Mouse (Mus musculus) lung, embryonic 14.5 days (tissue): ENCODE results near the gene Trabd2b. TPM values are rescaled to one million over a fixed set of nuclear protein-coding genes. Genes with fewer than 3 reads are reported as not detected.

Experiments used
- ATAC-seq: fragments of 200-750 bp; cut with Nextera tagmentation; 2 replicates; pipeline ENCODE4 v1.8.0; 2017; ENCODE audit warnings: mild to moderate bottlenecking, moderate TSS enrichment, moderate library complexity; ENCODE audit not compliant: insufficient read depth
- DNase-seq: peaks from one replicate; pipeline ENCODE4 v3.0.0-alpha.2; 2015
- H3K27ac ChIP-seq: fragments of 300-500 bp; sonication (generic); 2 replicates; pipeline ENCODE4 v1.5.1; 2014; ENCODE audit warnings: low read depth, mild to moderate bottlenecking, moderate library complexity
- H3K27me3 ChIP-seq: fragments of 300-500 bp; sonication (generic); 2 replicates; pipeline ENCODE4 v1.6.1; 2014; ENCODE audit warnings: low read length, control low read depth; ENCODE audit not compliant: insufficient read depth
- H3K36me3 ChIP-seq: fragments of 300-500 bp; sonication (generic); 2 replicates; pipeline ENCODE4 v1.6.1; 2014; ENCODE audit warnings: control low read depth; ENCODE audit not compliant: insufficient read depth
- H3K4me1 ChIP-seq: fragments of 300-500 bp; sonication (generic); 2 replicates; pipeline ENCODE4 v1.6.1; 2014; ENCODE audit warnings: antibody characterized with exemption, control low read depth; ENCODE audit not compliant: insufficient read depth
- H3K4me2 ChIP-seq: fragments of 300-500 bp; sonication (generic); 2 replicates; pipeline ENCODE4 v1.6.1; 2014; ENCODE audit warnings: mild to moderate bottlenecking
- H3K4me3 ChIP-seq: fragments of 300-500 bp; sonication (generic); 2 replicates; pipeline ENCODE4 v1.5.1; 2014; ENCODE audit warnings: low read depth, low read length
- H3K9ac ChIP-seq: fragments of 300-500 bp; sonication (generic); 2 replicates; pipeline ENCODE4 v1.6.1; 2014
- H3K9me3 ChIP-seq: fragments of 300-500 bp; sonication (generic); 2 replicates; pipeline ENCODE4 v1.6.1; 2016; ENCODE audit warnings: low read depth, low read length, control low read depth
- CTCF ChIP-seq: IDR thresholded peaks from 2 replicates; pipeline ENCODE4 v1.5.1; 2016; ENCODE audit warnings: antibody characterized with exemption, low read depth
- WGBS: fragments of 180-500 bp; shearing (Covaris S2); extraction: QIAGEN DNeasy Blood & Tissue Kit; methylation state at CpG from one replicate; pipeline ENCODE4 v1.1.7; 2014; 5-methylcytosine and 5-hydroxymethylcytosine counted together
- polyA plus RNA-seq: library from polyadenylated mRNA; unstranded; fragments of >200 nt; fragmentation: Nextera tagmentation; extraction: Ambion mirVana; gene quantifications from 2 replicates; pipeline ENCODE4 v1.2.1, GENCODE M21; 2014

Trabd2b gene
- polyA plus RNA-seq, 1 experiment from 2014 or later, result 4.6 TPM

DNA sequence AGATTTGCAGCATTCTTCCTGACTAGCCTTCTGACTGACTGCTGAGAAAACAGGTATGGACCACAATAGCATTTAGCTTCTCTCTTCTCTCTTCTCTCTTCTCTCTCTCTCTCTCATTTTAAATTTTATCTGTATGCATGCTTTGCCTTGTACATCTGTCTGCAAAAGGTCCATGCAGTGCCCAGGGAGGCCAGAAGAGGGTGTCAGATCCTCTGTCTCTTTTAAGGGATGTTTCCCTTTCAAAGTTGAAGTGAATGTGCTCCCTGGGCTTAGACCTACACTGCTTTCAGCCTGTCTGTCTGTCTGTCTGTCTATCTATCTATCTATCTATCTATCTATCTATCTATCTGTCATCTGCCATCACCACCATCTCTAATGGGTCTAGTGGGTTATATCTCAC is 8.9 kb upstream of the Trabd2b start:
- Histone ChIP-seq H3K27me3 (no peaks in the 10 kb centered on the region), H3K27ac (no peak overlapping the region), H3K4me3 (no peak overlapping the region), H3K4me2 (no peak overlapping the region), H3K4me1 (no peaks in the 10 kb centered on the region), H3K9ac (no peak overlapping the region), H3K36me3 (no peaks in the 10 kb centered on the region), H3K9me3 (no peaks in the 10 kb centered on the region)
- peak; percentile 47 for TF ChIP-seq CTCF
- ATAC-seq (no peak), DNase-seq (peak; percentile 52)

DNA sequence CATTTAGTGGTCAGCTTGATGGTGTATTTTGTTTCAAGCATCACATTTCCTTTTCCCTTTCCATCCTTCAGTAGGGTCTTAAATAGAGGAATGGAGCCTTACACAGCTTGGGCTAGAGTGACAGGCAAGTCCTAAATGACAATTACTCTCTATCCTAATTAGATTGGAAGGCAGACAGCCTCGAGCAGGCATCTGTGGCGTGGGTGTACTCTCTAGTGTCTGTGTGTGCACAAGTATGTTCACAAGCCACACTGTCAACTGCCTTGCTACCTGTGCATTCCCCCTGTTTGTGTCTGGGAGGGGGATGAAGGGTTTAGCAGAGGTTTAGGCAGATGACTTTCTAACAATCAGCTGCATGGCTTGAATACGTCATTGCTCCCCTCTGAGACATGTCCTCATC is 6.7 kb upstream of the Trabd2b start:
- TF ChIP-seq CTCF, result no peak
- H3K4me1 ChIP-seq, result no peaks in the 10 kb centered on the region
- H3K9me3 ChIP-seq, result no peaks in the 10 kb centered on the region
- WGBS, result 69% methylated on average over 3 of the region's 3 CpGs
- no peaks in the 10 kb centered on the region for H3K36me3 ChIP-seq
- H3K4me3 ChIP-seq, result no peak overlapping the region
- no peak overlapping the region for H3K27ac ChIP-seq
- no peak overlapping the region for H3K4me2 ChIP-seq
- H3K9ac ChIP-seq, result no peak overlapping the region
- H3K27me3 ChIP-seq, result no peaks in the 10 kb centered on the region
- DNase-seq (no peak), ATAC-seq (no peak)

DNA sequence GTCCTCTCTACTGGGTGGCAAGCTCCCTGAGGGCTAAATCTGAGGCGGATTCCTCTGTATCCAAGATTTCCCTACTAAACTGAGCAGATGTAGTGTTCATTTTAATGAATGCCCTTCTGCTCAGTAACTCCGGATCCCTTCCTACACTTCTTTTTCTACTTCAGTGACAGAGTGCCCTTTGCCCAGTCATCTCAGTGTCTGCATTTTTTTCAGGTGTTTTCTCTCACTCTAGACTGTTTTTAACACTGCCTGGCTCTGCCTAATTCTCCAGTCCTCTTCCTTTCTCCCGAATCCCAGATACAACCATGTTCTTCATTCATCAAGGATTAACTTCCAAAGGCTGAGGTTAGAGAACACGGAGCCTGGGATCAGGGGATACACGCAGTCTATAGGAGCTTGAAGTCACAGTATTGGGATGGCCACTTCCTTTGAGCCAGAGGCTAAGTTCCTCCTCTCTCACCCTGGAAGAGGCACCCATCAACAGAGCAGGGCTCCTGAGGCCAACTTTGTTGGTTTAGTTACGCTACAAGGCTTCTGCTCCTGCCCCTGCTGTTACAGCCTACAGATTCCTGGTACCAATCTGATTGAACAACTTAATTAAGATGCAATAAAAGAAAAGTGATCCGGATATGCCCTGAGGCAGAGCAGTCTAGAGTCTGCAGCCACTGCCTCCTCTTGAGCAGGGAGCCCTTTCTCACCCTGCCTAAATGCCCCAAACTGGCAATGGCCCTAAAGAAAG is 4.4 kb upstream of the Trabd2b start:
- no peak for TF ChIP-seq CTCF
- DNase-seq, result no peak
- 61% methylated on average over 7 of the region's 7 CpGs for WGBS
- H3K9ac ChIP-seq, result no peak overlapping the region
- peaks cover 7% of the 10 kb centered on the region for H3K27me3 ChIP-seq
- H3K9me3 ChIP-seq, result no peaks in the 10 kb centered on the region
- H3K36me3 ChIP-seq, result no peaks in the 10 kb centered on the region
- H3K4me2 ChIP-seq, result no peak overlapping the region
- no peak overlapping the region for H3K4me3 ChIP-seq
- H3K27ac ChIP-seq, result no peak overlapping the region
- H3K4me1 ChIP-seq, result no peaks in the 10 kb centered on the region
- no peak for ATAC-seq

DNA sequence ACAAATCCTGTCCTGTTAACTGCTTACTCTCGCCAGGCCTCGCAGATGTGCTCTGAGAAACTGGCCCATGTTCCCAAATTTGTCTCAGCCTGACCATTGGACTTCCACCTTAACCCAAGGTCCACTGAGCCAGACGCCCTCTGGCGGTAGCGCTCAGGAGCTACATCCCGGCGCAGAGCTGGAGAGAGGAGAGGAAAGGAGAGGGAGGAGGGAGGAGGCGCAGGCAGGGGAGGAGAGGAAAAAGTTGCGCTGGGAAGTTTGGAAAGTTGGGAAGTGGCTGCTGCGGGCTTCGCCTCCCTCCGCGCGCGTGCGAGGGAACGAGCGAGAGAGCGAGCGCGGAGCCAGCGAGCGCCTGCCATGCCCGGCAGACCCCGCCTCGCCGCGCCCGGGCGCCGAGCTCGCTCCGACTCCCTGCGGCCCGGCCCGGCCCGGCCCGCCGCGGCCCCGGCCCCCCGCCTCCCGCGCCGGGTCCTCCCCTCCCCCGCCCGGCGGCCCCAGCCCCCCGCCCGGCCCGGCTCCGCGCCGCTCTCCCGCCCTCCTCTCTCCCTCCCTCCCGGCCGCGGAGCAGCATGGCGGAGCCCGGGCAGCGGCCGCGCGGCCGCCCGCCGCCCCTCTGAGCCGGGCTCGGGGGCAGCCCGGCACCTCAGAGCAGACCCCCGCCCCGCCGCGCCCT is 706 bp upstream of the Trabd2b start:
- Histone ChIP-seq H3K27me3 (peaks cover 16% of the 10 kb centered on the region), H3K4me3 (peak overlapping the region; percentile 74), H3K36me3 (0 out of 2 replicates have a peak, but pooled peaks cover 4% of the 10 kb centered on the region), H3K4me1 (no peaks in the 10 kb centered on the region), H3K9ac (peak overlapping the region; percentile 75), H3K9me3 (no peaks in the 10 kb centered on the region), H3K27ac (peak overlapping the region; percentile 93), H3K4me2 (peak overlapping the region; percentile 93)
- DNase-seq (peak; percentile 97), ATAC-seq (peak; percentile 86)
- peak; percentile 100 for TF ChIP-seq CTCF
- under 1% methylated on average over 49 of the region's 74 CpGs for WGBS

DNA sequence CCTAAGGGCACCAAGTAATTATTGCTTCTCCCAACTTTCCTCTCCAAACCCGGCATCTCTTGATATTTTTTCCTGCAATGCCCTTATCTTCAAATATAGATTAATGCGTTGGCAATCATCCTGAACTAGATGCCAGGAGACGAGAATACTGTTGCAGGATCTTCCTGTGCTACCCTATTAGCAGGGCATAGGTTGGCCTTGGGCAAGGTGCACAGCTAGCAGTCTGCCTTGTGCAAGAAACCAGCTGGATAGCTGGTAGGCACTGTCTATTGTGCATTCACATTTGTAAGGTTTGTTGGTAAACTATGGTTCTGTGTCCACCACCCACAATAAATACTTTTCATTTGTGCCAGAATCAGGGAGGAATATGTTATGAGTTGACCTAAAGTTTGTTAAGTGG is 992 bp downstream of the Trabd2b start:
- H3K4me2 ChIP-seq, result peak overlapping the region; percentile 93
- no peak for DNase-seq
- H3K36me3 ChIP-seq, result 0 out of 2 replicates have a peak, but pooled peaks cover 4% of the 10 kb centered on the region
- TF ChIP-seq CTCF, result no peak
- no peak overlapping the region for H3K27ac ChIP-seq
- no peaks in the 10 kb centered on the region for H3K9me3 ChIP-seq
- 49% methylated on average over 3 of the region's 3 CpGs for WGBS
- 0 out of 2 replicates have a peak, but pooled peaks cover 3% of the 10 kb centered on the region for H3K4me1 ChIP-seq
- no peak overlapping the region for H3K9ac ChIP-seq
- ATAC-seq, result no peak
- H3K27me3 ChIP-seq, result peaks cover 16% of the 10 kb centered on the region
- peak overlapping the region; percentile 74 for H3K4me3 ChIP-seq

DNA sequence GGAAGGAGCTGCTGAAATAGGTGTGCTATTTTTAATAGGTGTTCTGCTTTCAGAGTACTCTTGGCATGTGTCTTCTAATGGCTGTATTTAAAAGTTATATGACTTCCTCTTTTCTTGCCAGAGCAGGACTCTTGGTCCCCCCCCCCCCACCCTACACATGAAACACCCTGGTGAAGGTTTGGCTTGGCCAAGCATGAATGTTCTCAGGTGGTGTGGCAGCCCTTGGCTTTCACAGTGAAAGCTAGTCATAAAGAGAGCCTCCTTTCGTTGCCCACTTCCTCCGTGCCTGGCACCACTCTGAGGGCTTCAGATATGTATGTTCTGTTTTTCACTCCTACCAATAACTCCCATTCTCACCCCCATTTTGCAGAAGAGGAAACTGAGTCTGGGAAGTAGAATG is 1.8 kb downstream of the Trabd2b start:
- Histone ChIP-seq H3K4me1 (0 out of 2 replicates have a peak, but pooled peaks cover 3% of the 10 kb centered on the region), H3K27me3 (peaks cover 16% of the 10 kb centered on the region), H3K27ac (no peak overlapping the region), H3K4me3 (no peak overlapping the region), H3K9ac (no peak overlapping the region), H3K9me3 (no peaks in the 10 kb centered on the region), H3K36me3 (0 out of 2 replicates have a peak, but pooled peaks cover 4% of the 10 kb centered on the region), H3K4me2 (peak overlapping the region; percentile 93)
- WGBS, result 92% methylated on average over 2 of the region's 2 CpGs
- ATAC-seq, result no peak
- DNase-seq, result no peak
- no peak for TF ChIP-seq CTCF

DNA sequence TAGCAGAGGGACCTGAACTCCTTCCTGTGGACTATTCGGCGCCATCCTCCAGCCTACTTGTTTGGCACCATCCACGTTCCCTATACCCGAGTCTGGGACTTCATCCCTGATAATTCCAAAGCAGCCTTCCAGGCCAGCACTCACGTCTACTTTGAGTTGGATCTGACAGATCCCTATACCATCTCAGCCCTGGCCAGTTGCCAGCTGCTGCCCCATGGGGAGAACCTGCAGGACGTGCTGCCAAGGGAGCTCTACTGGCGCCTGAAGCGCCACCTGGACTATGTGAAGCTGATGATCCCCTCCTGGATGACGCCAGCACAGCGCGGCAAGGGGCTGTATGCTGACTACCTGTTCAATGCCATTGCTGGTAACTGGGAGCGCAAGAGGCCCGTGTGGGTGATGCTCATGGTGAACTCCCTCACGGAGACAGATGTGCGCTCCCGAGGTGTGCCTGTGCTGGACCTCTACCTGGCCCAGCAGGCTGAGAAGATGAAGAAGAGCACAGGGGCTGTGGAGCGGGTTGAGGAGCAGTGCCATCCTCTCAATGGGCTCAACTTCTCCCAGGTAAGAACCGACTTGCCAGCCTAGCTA is 2.5 kb downstream of the Trabd2b start:
- ATAC-seq, result no peak
- Histone ChIP-seq H3K9me3 (no peaks in the 10 kb centered on the region), H3K27ac (no peak overlapping the region), H3K4me1 (0 out of 2 replicates have a peak, but pooled peaks cover 3% of the 10 kb centered on the region), H3K9ac (no peak overlapping the region), H3K27me3 (peaks cover 16% of the 10 kb centered on the region), H3K36me3 (0 out of 2 replicates have a peak, but pooled peaks cover 4% of the 10 kb centered on the region), H3K4me2 (no peak overlapping the region; the same call in 1 of the 2 replicates), H3K4me3 (no peak overlapping the region)
- WGBS, result 82% methylated on average over 18 of the region's 18 CpGs
- no peak for DNase-seq
- no peak for TF ChIP-seq CTCF
